Mouse (Mus musculus) MEL (cell line): ENCODE measurements at regions not wholly inside any gene's neighbourhood (a gene's known extent, or its start where the extent isn't known, plus 50 kb on each side); places are given as distances from the start of the nearest gene placed in this dataset.

Experiments
- DNase-seq: peaks from one replicate; pipeline ENCODE4 v3.0.0; 2011; ENCODE audit warnings: low read depth, low spot score
- H3K27ac ChIP-seq: 2 replicates; pipeline ENCODE4 v1.5.1; 2012; ENCODE audit warnings: low read depth, mild to moderate bottlenecking, control low read depth, low read length, moderate library complexity; ENCODE audit not compliant: control insufficient read depth
- H3K27me3 ChIP-seq, 2 experiments: fragments of 150-350 bp in 1 of 2; sonication (generic) in 1 of 2; 2 replicates each; pipeline ENCODE4 v1.6.1; 2012; ENCODE audit warnings: low read length in 2 of 2, mild to moderate bottlenecking in 2 of 2, improper control_type of control experiment in 1 of 2, moderate library complexity in 1 of 2; ENCODE audit not compliant: insufficient read depth in 2 of 2, control insufficient read depth in 1 of 2
- H3K36me3 ChIP-seq, 2 experiments: 2 replicates each; pipeline ENCODE4 v1.6.1; 2012 to 2014; ENCODE audit warnings: low read length in 2 of 2, improper control_type of control experiment in 1 of 2, inconsistent platforms in 1 of 2, mild to moderate bottlenecking in 1 of 2; ENCODE audit not compliant: insufficient read depth in 2 of 2, control insufficient read depth in 1 of 2
- H3K4me1 ChIP-seq, 2 experiments: fragments of 150-350 bp in 1 of 2; sonication (generic) in 1 of 2; 2 replicates each; pipeline ENCODE4 v1.6.1; 2012; ENCODE audit warnings: low read length in 2 of 2, improper control_type of control experiment in 1 of 2, mild to moderate bottlenecking in 1 of 2; ENCODE audit not compliant: insufficient read depth in 2 of 2, control insufficient read depth in 1 of 2
- H3K4me3 ChIP-seq, 2 experiments: fragments of 150-350 bp in 1 of 2; sonication (generic) in 1 of 2; 2 replicates each; pipeline ENCODE4 v1.5.1; 2012; ENCODE audit warnings: low read depth in 2 of 2, low read length in 2 of 2, mild to moderate bottlenecking in 2 of 2, moderate library complexity in 2 of 2, control low read depth in 1 of 2, improper control_type of control experiment in 1 of 2; ENCODE audit not compliant: control insufficient read depth in 1 of 2, insufficient read depth in 1 of 2
- H3K79me2 ChIP-seq: 2 replicates; pipeline ENCODE4 v1.6.1; 2012; ENCODE audit warnings: mild to moderate bottlenecking, low read length, moderate library complexity; ENCODE audit not compliant: control insufficient read depth, poor library complexity, insufficient read depth
- H3K9ac ChIP-seq: 2 replicates; pipeline ENCODE4 v1.6.1; 2012; ENCODE audit warnings: low read depth, mild to moderate bottlenecking, control low read depth, low read length, moderate library complexity; ENCODE audit not compliant: control insufficient read depth, poor library complexity, severe bottlenecking
- H3K9me3 ChIP-seq: fragments of 150-350 bp; sonication (generic); replicated peaks from 2 replicates; pipeline ENCODE4 v1.6.1; 2012; ENCODE audit warnings: mild to moderate bottlenecking, low read length, improper control_type of control experiment, moderate library complexity; ENCODE audit not compliant: insufficient read depth
- CHD1 ChIP-seq: IDR thresholded peaks from 2 replicates; pipeline ENCODE4 v1.6.1; 2012; ENCODE audit warnings: low read depth, mild to moderate bottlenecking, inconsistent platforms, low read length, improper control_type of control experiment
- CHD2 ChIP-seq: IDR thresholded peaks from 2 replicates; pipeline ENCODE4 v1.6.1; 2011; ENCODE audit warnings: low read length, improper control_type of control experiment
- ELF1 ChIP-seq: IDR thresholded peaks from 2 replicates; pipeline ENCODE4 v1.6.1; 2014; ENCODE audit warnings: low read depth, mild to moderate bottlenecking, inconsistent platforms, low read length, improper control_type of control experiment, moderate library complexity
- EP300 ChIP-seq, 2 experiments: IDR thresholded peaks; 2 replicates each; pipeline ENCODE4 v1.6.1; 2011; ENCODE audit warnings: improper control_type of control experiment in 2 of 2, low read length in 2 of 2, low read depth in 1 of 2, mild to moderate bottlenecking in 1 of 2
- ETS1 ChIP-seq: IDR thresholded peaks from 2 replicates; pipeline ENCODE4 v1.6.1; 2012; ENCODE audit warnings: low read depth, mild to moderate bottlenecking, inconsistent platforms, low read length, improper control_type of control experiment, moderate library complexity
- GABPA ChIP-seq: IDR thresholded peaks from 2 replicates; pipeline ENCODE4 v1.6.1; 2012; ENCODE audit warnings: low read depth, mild to moderate bottlenecking, inconsistent platforms, low read length, improper control_type of control experiment, moderate library complexity
- GATA1 ChIP-seq: IDR thresholded peaks from 2 replicates; pipeline ENCODE4 v1.6.1; 2011; ENCODE audit warnings: low read depth, low read length, improper control_type of control experiment
- HCFC1 ChIP-seq: IDR thresholded peaks from 2 replicates; pipeline ENCODE4 v1.6.1; 2012; ENCODE audit warnings: low read depth, mild to moderate bottlenecking, inconsistent platforms, low read length, improper control_type of control experiment, moderate library complexity
- KAT2A ChIP-seq: conservative IDR thresholded peaks from 2 replicates; pipeline ENCODE4 v1.6.1; 2012; ENCODE audit warnings: low read depth, low read length, improper control_type of control experiment, inconsistent platforms
- MAFK ChIP-seq: IDR thresholded peaks from 2 replicates; pipeline ENCODE4 v1.6.1; 2011; ENCODE audit warnings: low read depth, mild to moderate bottlenecking, low read length, improper control_type of control experiment, borderline replicate concordance
- MYB ChIP-seq: IDR thresholded peaks from 2 replicates; pipeline ENCODE4 v1.6.1; 2011; ENCODE audit warnings: mild to moderate bottlenecking, low read depth, low read length, improper control_type of control experiment
- NELFE ChIP-seq: IDR thresholded peaks from 2 replicates; pipeline ENCODE4 v1.6.1; 2011; ENCODE audit warnings: low read depth, low read length, improper control_type of control experiment
- POLR2A ChIP-seq, 2 experiments: IDR thresholded peaks; 2 replicates each; pipeline ENCODE4 v1.6.1; 2011 to 2012; ENCODE audit warnings: low read length in 2 of 2, mild to moderate bottlenecking in 2 of 2, control low read depth in 1 of 2, improper control_type of control experiment in 1 of 2, low read depth in 1 of 2, moderate library complexity in 1 of 2; ENCODE audit not compliant: control insufficient read depth in 1 of 2, insufficient read depth in 1 of 2, poor library complexity in 1 of 2
- POLR2AphosphoS2 ChIP-seq: IDR thresholded peaks from 2 replicates; pipeline ENCODE4 v1.6.1; 2011; ENCODE audit warnings: low read length, improper control_type of control experiment
- POLR2AphosphoS5 ChIP-seq: IDR thresholded peaks from 2 replicates; pipeline ENCODE4 v1.6.1; 2012; ENCODE audit warnings: low read depth, borderline replicate concordance, mild to moderate bottlenecking, inconsistent platforms, low read length, moderate library complexity, mixed read lengths
- RAD21 ChIP-seq: IDR thresholded peaks from 2 replicates; pipeline ENCODE4 v1.6.1; 2011; ENCODE audit warnings: mild to moderate bottlenecking, low read depth, low read length, improper control_type of control experiment
- RCOR1 ChIP-seq: IDR thresholded peaks from 2 replicates; pipeline ENCODE4 v1.6.1; 2012; ENCODE audit warnings: low read depth, mild to moderate bottlenecking, inconsistent platforms, low read length, improper control_type of control experiment
- SIN3A ChIP-seq: IDR thresholded peaks from 2 replicates; pipeline ENCODE4 v1.6.1; 2012; ENCODE audit warnings: low read length, improper control_type of control experiment, inconsistent platforms
- TAL1 ChIP-seq: IDR thresholded peaks from 2 replicates; pipeline ENCODE4 v1.6.1; 2012; ENCODE audit warnings: mild to moderate bottlenecking, inconsistent platforms, low read length, moderate library complexity, mixed read lengths
- TBP ChIP-seq: IDR thresholded peaks from 2 replicates; pipeline ENCODE4 v1.8.0; 2011; ENCODE audit warnings: low read depth, low read length, improper control_type of control experiment
- TCF12 ChIP-seq: IDR thresholded peaks from 2 replicates; pipeline ENCODE4 v1.6.1; 2014; ENCODE audit warnings: low read depth, mild to moderate bottlenecking, inconsistent platforms, low read length, improper control_type of control experiment, moderate library complexity
- USF1 ChIP-seq: IDR thresholded peaks from 2 replicates; pipeline ENCODE4 v1.6.1; 2014; ENCODE audit warnings: low read depth, mild to moderate bottlenecking, inconsistent platforms, low read length, improper control_type of control experiment, moderate library complexity
- USF2 ChIP-seq, 2 experiments: IDR thresholded peaks; 2 replicates each; pipeline ENCODE4 v1.6.1; 2011 to 2012; ENCODE audit warnings: improper control_type of control experiment in 2 of 2, low read length in 2 of 2, borderline replicate concordance in 1 of 2, inconsistent platforms in 1 of 2, low read depth in 1 of 2, mild to moderate bottlenecking in 1 of 2; ENCODE audit not compliant: insufficient read depth in 1 of 2
- ZC3H11A ChIP-seq: IDR thresholded peaks from 2 replicates; pipeline ENCODE4 v1.6.1; 2012; ENCODE audit warnings: low read depth, mild to moderate bottlenecking, inconsistent platforms, low read length, improper control_type of control experiment
- ZKSCAN1 ChIP-seq: IDR thresholded peaks from 2 replicates; pipeline ENCODE4 v1.6.1; 2012; ENCODE audit warnings: low read depth, mild to moderate bottlenecking, inconsistent platforms, low read length, improper control_type of control experiment, moderate library complexity
- ZNF384 ChIP-seq: IDR thresholded peaks from 2 replicates; pipeline ENCODE4 v1.6.1; 2012; ENCODE audit warnings: low read depth, mild to moderate bottlenecking, inconsistent platforms, low read length, improper control_type of control experiment

- no peak overlapping the region for H3K4me3 ChIP-seq
- no peaks in the 10 kb centered on the region for H3K27me3 ChIP-seq
- TF ChIP-seq ZKSCAN1 (no peak), KAT2A (no peak), ELF1 (no peak), POLR2AphosphoS5 (no peak), USF2 (IDR thresholded peaks at IDR 0.05; ENCODE audit: borderline replicate concordance in 1 of 2, insufficient read depth in 1 of 2, low read depth in 1 of 2, low read length in 2 of 2) (no peak), EP300 (IDR thresholded peaks at IDR 0.05; ENCODE audit: low read depth in 1 of 2, low read length in 2 of 2) (no peak), TCF12 (no peak), MYB (no peak), SIN3A (no peak), TAL1 (no peak), RAD21 (no peak), CHD1 (no peak), ZC3H11A (no peak)
- no peaks in the 10 kb centered on the region for H3K36me3 ChIP-seq
- H3K9ac ChIP-seq: no peak overlapping the region
- no peaks in the 10 kb centered on the region for H3K79me2 ChIP-seq
- no peak for DNase-seq
- H3K9me3 ChIP-seq: no peaks in the 10 kb centered on the region
- no peak overlapping the region for H3K27ac ChIP-seq
- no peaks in the 10 kb centered on the region for H3K4me1 ChIP-seq
Measured at GRCm38 (mm10) chr3:157739628-157740294, 173.1 kb downstream of the Ptger3 start.

GRCm38 (mm10) chr3:157732136-157732940 is 165.6 kb downstream of the Ptger3 start:
- Histone ChIP-seq H3K27me3 (no peaks in the 10 kb centered on the region; a peak in 2 of 4 replicates), H3K27ac (no peak overlapping the region), H3K4me3 (no peak overlapping the region), H3K36me3 (no peaks in the 10 kb centered on the region), H3K79me2 (no peaks in the 10 kb centered on the region), H3K4me1 (no peaks in the 10 kb centered on the region), H3K9me3 (no peaks in the 10 kb centered on the region), H3K9ac (no peak overlapping the region)
- no peak for TF ChIP-seq HCFC1
- TF ChIP-seq TBP: no peak
- no peak for TF ChIP-seq ZNF384
- TF ChIP-seq POLR2AphosphoS2: no peak
- TF ChIP-seq GATA1: no peak
- no peak for TF ChIP-seq EP300 (IDR thresholded peaks at IDR 0.05; ENCODE audit: low read depth in 1 of 2, low read length in 2 of 2)
- TF ChIP-seq POLR2A (IDR thresholded peaks at IDR 0.05; ENCODE audit: control insufficient read depth in 1 of 2, insufficient read depth in 1 of 2, low read depth in 1 of 2, low read length in 2 of 2, poor library complexity in 1 of 2): no peak
- TF ChIP-seq MAFK: no peak
- no peak for TF ChIP-seq USF1
- no peak for TF ChIP-seq RAD21
- TF ChIP-seq RCOR1: no peak
- no peak for TF ChIP-seq NELFE
- TF ChIP-seq CHD2: no peak
- TF ChIP-seq ZKSCAN1: no peak
- no peak for TF ChIP-seq ETS1
- TF ChIP-seq GABPA: no peak
- no peak for TF ChIP-seq SIN3A
- DNase-seq: no peak
